Mouse (Mus musculus) cerebellum, adult 11-12 months (tissue): ENCODE data around the gene Gm20498.
"Not testable (repeated sequence)": the region's sequence is repeated elsewhere in the genome, so short reads cannot be mapped to it uniquely, and the experiment has no call there.

ENCODE experiments used
- DNase-seq: peaks from one replicate; pipeline ENCODE4 v3.0.0; 2022

The Gm20498 gene

DNA sequence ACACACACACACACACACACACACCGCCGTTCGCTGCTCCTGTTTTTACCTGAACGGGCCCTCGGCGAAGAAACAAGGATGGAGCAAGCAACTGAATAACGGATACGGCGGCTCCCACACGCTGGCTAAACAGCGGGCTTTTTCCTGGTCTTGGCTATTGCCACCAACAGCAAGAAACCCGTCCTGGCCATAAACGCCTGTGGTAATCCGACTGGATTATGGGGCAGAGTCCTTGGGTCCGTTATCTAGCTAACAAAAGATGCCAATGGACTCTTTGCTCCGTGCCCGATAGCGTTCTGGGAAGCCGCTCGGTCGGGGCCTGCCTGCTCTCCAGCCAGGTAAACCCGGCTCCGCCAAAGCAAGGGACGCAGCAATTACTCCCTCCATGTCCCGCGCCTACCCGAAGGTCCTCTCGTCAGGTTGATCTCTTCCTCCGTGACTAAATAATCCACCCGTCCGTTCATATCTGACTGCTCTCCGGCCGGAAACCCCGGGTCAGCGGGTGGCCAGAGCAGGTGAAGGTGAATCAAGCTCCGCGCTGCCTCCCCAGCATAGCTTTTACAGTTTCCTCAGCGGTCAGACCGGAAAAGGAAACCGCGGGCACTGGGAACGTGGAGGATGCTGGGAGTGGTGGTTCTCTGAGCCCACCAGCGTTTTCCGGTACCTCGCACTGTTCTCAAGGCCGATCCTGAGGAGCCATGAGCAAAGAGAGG is at the start of gene Gm20498, which contains the start of gene Synj2bp:
Gene Gm20498, minus strand, starts transcription at position 590 of the 713 bp plus-strand sequence.
Gene Synj2bp, minus strand, starts transcription at position 596 of the 713 bp plus-strand sequence.
- peak; percentile 83 for DNase-seq

DNA sequence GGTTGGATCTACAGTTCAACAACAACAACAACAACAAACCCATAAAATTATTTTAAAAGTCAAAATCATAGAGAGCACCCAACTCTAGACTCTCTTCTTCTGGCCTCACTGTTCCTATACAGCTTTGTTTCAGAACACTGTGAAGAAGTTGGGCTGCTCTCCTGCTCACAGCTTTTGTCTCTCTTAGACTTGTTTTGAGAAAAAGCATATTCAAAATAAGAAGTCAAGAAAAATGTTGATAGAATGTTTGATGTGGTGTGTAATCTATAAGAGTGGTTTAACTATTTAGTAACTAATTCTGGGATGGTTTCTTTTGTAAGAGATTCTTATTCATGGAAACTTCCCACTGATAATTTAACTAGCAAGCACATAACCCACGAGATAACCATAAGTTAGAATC is 35.7 kb upstream of the Gm20498 start, which contains the start of gene Adam21:
Gene Adam21, minus strand, starts transcription at position 101 of the 400 bp plus-strand sequence.
- no peak for DNase-seq

DNA sequence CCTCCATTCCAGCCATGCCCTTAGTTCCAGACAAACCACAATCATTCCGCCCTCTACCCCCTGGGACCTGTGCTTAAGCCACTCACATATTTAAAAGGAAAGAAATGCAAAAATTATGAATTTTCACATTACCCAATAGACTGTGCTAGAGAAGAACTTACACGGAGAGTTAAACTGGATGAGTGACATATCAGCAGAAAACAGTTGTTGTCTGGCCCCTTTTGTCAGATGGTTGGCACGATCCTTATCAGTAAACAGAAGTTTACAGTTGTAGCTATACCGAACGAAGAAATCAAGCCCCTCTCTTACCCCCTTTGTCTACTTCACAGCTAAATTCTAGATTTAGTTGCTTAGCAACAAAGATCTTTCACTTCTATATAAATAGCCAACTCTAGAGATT is 35.2 kb upstream of the Gm20498 start:
- no peak for DNase-seq

- no peak for DNase-seq
These were observed 31.5 kb upstream of the Gm20498 start for GRCm38 (mm10) chr12:81564173-81564572.

- no peak for DNase-seq
These were observed 16.6 kb upstream of the Gm20498 start for GRCm38 (mm10) chr12:81549286-81549685.

GRCm38 (mm10) chr12:81547163-81547562 is 14.5 kb upstream of the Gm20498 start:
- no peak for DNase-seq

- DNase-seq: no peak
These were observed 319 bp upstream of the Gm20498 start for GRCm38 (mm10) chr12:81533029-81533419.

GRCm38 (mm10) chr12:81530587-81530986 is 2.1 kb downstream of the Gm20498 start:
- DNase-seq: not testable (repeated sequence)

DNA sequence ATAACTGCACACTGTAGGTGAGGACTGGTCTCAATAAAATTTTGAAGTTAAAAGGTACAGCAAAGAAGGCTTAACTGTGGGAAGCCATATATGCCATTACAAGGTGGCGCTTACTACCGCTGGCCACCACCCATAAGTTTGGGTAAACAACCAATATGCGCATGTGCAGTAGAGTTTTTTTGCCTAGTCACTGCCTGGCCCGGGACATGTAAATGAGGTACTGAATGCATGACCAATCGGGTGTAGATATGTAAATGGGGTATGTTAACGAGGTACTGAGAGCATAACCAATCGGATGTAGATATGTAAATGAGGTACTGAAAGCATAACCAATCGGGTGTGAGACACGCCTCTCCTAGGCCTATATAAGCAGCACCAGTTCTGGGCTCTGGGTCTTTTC is 35.8 kb downstream of the Gm20498 start:
- not testable (repeated sequence) for DNase-seq

- DNase-seq: no peak
These were observed 42.2 kb downstream of the Gm20498 start for GRCm38 (mm10) chr12:81490491-81490890.

- DNase-seq: peak; percentile 20
These were observed 47.4 kb downstream of the Gm20498 start for GRCm38 (mm10) chr12:81485311-81485710.

DNA sequence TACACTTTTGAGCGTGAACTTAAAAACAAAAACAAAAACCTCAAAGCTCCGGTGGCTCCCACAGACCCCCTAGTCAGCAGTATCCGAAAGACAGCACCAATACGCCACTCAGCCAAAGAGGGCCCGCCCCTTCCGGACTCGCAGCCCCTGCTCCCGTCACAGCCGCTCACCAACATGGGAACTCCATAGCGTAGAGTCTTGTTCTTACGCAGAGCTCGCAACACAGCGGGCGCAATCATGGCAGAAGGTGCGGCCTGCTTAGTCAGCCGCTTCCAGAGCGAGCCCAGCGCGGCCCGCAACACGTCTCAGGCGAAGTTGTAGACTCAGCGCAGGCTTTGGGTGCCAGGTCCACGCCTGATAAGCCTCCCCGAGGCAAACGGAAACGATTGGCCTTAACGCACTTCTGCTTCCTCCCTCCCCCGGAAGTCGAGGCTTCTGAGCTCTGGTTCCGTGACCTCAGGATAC is 47.9 kb downstream of the Gm20498 start, which contains the start of gene Cox16:
Gene Cox16, minus strand, starts transcription at position 401 of the 465 bp plus-strand sequence.
- peak; percentile 82 for DNase-seq

GRCm38 (mm10) chr12:81484212-81484611 is 48.5 kb downstream of the Gm20498 start:
- DNase-seq: no peak

DNA sequence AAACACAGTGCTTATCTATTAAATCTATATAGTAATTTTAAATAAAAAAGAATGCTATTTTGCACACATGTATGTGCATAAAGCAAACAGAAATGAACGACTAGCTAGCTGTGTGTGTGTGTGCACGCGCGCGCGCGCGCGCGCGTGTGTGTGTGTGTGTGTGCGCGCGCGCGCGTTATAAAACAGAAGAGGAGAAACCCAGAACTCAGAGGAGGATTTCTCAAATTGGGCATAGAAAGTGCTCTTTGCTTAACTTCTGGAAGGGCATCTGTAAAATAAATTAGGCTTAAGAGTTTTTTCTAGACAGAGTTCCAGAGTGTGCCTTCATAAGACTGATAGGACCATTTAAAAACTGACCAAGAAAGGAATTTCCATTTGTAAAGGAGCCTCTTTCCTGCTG is 49.0 kb downstream of the Gm20498 start:
- DNase-seq: no peak

DNA sequence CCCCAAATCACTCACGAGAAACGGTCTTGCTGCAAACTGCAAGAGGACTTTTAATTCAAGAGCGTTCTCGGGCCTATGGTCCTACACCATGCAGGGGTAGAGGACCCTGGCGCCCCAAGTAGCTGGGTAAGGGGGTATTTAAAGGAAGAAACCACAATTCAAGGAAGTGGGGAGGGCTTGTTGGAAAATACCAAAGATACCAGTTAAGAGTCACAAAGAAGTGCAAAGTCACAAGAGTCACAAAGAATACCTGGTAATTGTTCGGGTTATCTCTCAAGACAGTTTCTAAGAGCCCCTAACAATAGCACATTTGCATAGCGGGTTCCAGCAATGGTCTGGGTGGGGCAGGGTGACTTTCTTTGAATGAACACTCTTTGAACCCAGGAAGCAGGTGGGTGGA is 73.7 kb downstream of the Gm20498 start:
- DNase-seq: not testable (repeated sequence)

- DNase-seq: not testable (repeated sequence)
These were observed 93.7 kb downstream of the Gm20498 start for GRCm38 (mm10) chr12:81438985-81439384.

DNA sequence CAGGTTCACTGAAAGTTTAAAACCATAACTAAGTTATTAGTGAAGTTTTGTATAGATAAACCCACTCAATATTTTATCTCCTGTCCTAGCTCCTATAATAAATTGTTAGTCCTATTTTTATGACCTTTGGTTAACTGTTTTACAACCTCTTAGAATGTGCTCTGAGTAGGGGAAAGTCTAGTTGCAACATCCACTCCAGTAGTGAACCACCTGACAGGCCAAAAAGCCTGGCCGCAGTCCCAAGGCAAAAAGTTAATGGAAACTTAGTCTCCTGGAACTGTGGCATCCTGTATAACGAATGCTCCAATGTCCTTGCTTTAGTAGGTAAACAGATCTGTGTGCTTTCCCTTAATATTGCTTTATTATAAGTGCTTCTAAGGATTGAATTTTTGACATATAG is 97.9 kb downstream of the Gm20498 start:
- DNase-seq: not testable (repeated sequence)

DNA sequence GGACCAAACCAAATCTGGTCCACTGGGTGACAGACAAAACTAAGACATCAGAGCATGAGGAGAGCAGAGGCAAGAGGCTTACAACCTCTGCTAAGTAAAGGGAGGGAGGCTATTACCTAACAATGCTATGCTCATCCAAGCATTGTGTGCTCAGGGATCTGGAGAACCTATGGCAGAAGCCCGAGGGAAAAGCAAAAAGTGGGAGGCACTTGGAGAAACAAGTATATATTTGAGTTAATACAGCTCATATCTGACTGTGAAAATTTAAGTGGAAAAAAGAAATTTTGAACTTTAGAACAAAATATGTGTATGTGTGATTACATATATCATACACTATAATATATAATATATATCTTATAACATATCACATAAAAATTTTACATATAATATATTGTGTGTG is 110.9 kb downstream of the Gm20498 start, which contains the start of gene Adam4:
Gene Adam4, minus strand, starts transcription at position 101 of the 400 bp plus-strand sequence.
- DNase-seq: no peak

DNA sequence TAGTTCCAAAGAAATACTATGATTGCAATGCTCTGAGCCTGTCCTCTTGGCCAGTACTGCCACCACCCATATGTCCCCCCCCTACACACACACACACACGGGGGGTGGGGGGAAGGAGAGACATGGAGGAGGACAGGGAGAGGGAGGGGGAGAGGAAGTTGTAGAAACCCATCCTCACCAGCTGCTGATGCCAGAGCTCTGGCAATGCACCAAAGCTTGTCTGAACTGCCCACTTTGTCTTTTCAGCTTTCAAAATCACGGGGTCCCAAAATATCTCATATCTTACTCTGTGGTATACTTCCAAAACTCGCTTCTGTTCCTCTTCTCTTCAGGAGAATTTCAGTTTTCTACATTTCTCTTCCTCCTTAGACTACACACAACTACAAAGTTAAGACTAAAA is 119.5 kb downstream of the Gm20498 start:
- DNase-seq: no peak

DNA sequence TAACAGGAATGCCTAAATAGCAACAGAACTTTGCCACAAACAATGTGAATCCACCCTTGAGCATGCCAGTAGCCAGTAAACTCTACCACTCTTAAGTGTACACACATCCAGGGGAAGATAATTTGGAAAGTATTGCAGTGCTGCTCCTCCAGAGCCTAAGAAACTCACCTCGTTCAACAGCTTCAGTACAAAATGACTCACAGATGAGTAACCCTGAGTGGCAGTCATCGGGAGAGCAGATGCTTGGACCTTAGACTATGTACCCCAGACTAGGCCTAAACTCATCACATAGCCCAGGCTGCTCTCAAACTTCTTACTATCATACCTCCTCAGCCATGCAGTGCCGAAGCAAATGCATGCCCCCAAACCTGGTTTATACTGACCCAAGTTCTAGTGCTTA is 123.7 kb downstream of the Gm20498 start:
- no peak for DNase-seq

- peak; percentile 49 for DNase-seq
These were observed 130.5 kb downstream of the Gm20498 start for GRCm38 (mm10) chr12:81402187-81402586.

GRCm38 (mm10) chr12:81379364-81379763 is 153.3 kb downstream of the Gm20498 start, which contains the start of gene Gm4787:
Gene Gm4787, minus strand, starts transcription at chr12:81379464.
- DNase-seq: not testable (repeated sequence)

DNA sequence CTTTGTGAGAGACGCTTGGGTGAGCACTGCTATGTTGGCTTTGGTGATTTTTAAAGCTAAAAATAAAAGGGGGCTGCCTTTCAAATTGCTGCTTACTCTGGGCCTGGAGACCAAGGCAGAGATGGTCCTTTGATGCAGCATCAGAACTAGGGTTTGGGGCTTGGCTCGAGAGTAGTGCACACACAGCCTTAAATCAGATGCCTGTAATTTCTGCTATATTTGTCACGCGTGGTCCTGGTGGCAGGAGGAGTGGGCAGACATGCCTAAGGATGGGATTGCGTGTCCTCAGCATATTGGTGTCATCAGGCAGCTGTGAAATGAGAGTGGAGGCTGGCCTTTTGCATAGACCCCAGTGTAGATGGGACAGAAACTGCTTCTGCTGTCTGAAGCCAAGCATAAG is 198.9 kb downstream of the Gm20498 start:
- DNase-seq: no peak

- peak; percentile 81 for DNase-seq
These were observed 199.8 kb downstream of the Gm20498 start, which contains the start of gene Slc8a3 for GRCm38 (mm10) chr12:81332875-81333421. Gene Slc8a3, minus strand, starts transcription at chr12:81333180.
